Mouse (Mus musculus) testis, adult 2 months (tissue): ENCODE measurements around the gene Eif2s1. TPM values are rescaled to one million over a fixed set of nuclear protein-coding genes. Genes with fewer than 3 reads are reported as not detected.
"Not testable (repeated sequence)": the region's sequence is repeated elsewhere in the genome, so short reads cannot be mapped to it uniquely, and the experiment has no call there.

Source experiments
- H3K27ac ChIP-seq: fragments of 200-500 bp; 2 replicates; pipeline ENCODE4 v1.5.1; 2012; ENCODE audit warnings: low read depth, low read length; ENCODE audit not compliant: control insufficient read depth, insufficient read depth
- H3K27me3 ChIP-seq: fragments of 200-500 bp; 2 replicates; pipeline ENCODE4 v1.6.1; 2012; ENCODE audit warnings: mild to moderate bottlenecking, low read length, moderate library complexity; ENCODE audit not compliant: control insufficient read depth, insufficient read depth
- H3K36me3 ChIP-seq: fragments of 200-500 bp; 2 replicates; pipeline ENCODE4 v1.6.1; 2012; ENCODE audit warnings: mild to moderate bottlenecking, low read length; ENCODE audit not compliant: control insufficient read depth, insufficient read depth
- H3K4me1 ChIP-seq: fragments of 200-500 bp; 2 replicates; pipeline ENCODE4 v1.6.1; 2012; ENCODE audit warnings: low read length; ENCODE audit not compliant: control insufficient read depth, insufficient read depth
- H3K4me3 ChIP-seq: fragments of 200-500 bp; 2 replicates; pipeline ENCODE4 v1.5.1; 2012; ENCODE audit warnings: low read depth, mild to moderate bottlenecking, low read length, moderate library complexity, mixed read lengths; ENCODE audit not compliant: control insufficient read depth
- CTCF ChIP-seq: fragments of 200-500 bp; IDR thresholded peaks from 2 replicates; pipeline ENCODE4 v1.5.1; 2012; ENCODE audit warnings: low read depth, mild to moderate bottlenecking, inconsistent platforms, low read length, moderate library complexity; ENCODE audit not compliant: control insufficient read depth, insufficient read depth, insufficient replicate concordance
- POLR2A ChIP-seq: fragments of 200-500 bp; IDR thresholded peaks from 2 replicates; pipeline ENCODE4 v1.6.1; 2012; ENCODE audit warnings: low read depth, mild to moderate bottlenecking, inconsistent platforms, low read length, moderate library complexity; ENCODE audit not compliant: control insufficient read depth
- polyA plus RNA-seq: library from polyadenylated mRNA; depleted of rRNA; stranded (reverse); fragments of >200 nt; gene quantifications from 2 replicates; pipeline ENCODE4 v1.2.3, GENCODE M21; 2012

Eif2s1 gene
- polyA plus RNA-seq, 1 experiment = 45.0 TPM

- Histone ChIP-seq H3K27me3 (peaks cover 3% of the 10 kb centered on the region; the same call in 1 of the 2 replicates), H3K4me1 (peaks cover 9% of the 10 kb centered on the region), H3K27ac (no peak overlapping the region), H3K4me3 (no peak overlapping the region), H3K36me3 (no peaks in the 10 kb centered on the region)
- TF ChIP-seq POLR2A (no peak), CTCF (no peak)
These were observed 53.9 kb downstream of the Eif2s1 start for GRCm38 (mm10) chr12:78915561-78915960.

DNA sequence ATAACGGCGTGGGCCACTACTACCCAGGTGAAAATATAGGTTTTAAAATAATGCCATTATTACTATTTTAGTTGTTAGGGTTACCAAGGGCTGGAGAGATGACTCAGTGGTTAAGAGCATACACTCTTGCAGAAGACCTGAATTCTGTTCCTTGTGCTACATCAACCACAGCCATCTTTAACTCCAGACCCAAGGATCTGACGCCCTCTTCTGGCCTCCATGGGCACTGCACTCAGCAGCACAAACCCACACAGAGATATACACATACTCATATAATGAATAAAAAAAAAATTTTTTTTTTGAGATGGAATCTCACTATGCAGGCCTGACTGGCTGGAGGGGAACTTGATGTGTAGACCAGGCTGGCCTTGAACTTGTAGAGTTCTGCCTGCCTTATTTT, 54.7 kb downstream of the Eif2s1 start:
- no peak overlapping the region for H3K27ac ChIP-seq
- H3K36me3 ChIP-seq = no peaks in the 10 kb centered on the region
- peaks cover 3% of the 10 kb centered on the region; the same call in 1 of the 2 replicates for H3K27me3 ChIP-seq
- TF ChIP-seq POLR2A (no peak), CTCF (peak; percentile 61; the same call in 1 of the 2 replicates)
- H3K4me3 ChIP-seq = no peak overlapping the region
- H3K4me1 ChIP-seq = peaks cover 5% of the 10 kb centered on the region

DNA sequence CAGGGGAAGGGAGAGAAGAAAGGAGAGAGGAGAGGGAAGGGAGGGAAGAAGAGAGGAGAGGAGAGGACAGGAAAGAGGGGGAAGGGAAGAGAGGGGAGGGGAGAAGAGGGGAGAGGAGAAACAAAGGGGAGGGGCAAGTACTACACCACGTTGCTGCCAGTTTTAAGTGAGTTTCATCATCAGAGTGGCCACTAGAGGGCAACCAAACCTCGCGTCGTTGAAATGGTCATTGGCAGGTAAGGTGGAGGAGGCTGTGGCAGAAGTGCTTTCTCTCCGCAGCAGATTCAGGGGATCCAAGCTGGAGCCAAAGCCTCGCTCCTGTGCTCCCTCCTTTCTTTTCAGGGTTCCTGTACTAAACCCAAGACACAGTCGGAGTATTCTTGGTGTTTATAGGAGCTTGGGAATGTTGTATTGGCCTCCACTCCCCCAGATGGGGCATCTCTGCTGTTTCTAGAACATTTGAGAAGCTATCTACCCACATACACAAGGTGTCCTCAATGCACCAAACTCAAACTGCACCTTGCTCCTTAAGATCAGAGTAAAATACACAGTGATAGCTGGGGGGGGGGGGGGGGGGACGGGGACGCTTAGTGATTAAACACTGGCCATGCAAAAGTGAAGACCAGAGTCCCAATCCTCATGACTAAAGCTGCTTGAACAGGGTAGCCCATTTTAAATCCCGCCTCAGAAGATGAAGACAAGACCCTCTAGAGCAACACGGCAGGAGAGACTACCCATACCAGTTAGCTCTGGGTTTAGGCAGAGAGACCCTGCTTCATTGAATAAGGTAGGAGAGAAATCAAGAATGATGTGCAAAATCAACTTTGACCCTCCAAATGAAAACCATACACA, 56.8 kb downstream of the Eif2s1 start:
- Histone ChIP-seq H3K27me3 (no peaks in the 10 kb centered on the region), H3K4me1 (no peaks in the 10 kb centered on the region; the same call in 1 of the 2 replicates), H3K36me3 (no peaks in the 10 kb centered on the region), H3K4me3 (no peak overlapping the region), H3K27ac (no peak overlapping the region)
- TF ChIP-seq CTCF (peak; percentile 84; the same call in 1 of the 2 replicates), POLR2A (no peak)

DNA sequence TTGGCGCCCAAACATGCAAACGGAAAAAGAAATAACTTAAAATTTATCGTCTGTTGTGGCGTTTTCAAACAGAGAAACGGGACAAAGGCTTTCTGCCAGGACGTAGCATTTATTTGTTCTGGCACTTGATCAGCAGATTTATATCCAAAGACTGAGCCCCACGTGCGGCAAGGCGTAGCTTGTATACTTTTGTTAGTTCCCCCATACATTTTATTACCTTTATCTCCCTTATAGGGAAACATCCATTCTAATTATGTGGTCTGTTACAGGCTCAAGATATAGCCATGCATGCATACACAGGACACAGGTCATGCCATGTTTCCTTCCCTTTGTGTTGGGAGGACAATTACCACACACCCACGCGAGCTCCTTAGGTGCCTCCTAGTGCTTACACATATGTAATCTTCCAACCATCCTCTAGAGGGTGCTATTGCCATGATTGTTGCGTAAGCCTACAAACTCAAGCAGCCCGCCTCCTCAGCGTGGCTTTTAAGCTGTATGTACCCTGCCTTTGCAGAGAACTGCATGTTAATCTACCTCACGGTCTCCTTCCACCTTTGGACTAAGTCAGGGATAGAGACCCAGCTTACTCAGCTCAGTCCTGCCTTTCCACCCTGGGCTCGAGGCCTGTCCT, 57.6 kb downstream of the Eif2s1 start:
- H3K27me3 ChIP-seq = no peaks in the 10 kb centered on the region
- TF ChIP-seq CTCF (peak; percentile 54; the same call in 1 of the 2 replicates), POLR2A (no peak)
- no peak overlapping the region for H3K4me3 ChIP-seq
- no peaks in the 10 kb centered on the region; the same call in 1 of the 2 replicates for H3K4me1 ChIP-seq
- no peak overlapping the region for H3K27ac ChIP-seq
- H3K36me3 ChIP-seq = no peaks in the 10 kb centered on the region

GRCm38 (mm10) chr12:78921421-78921820, 59.8 kb downstream of the Eif2s1 start:
- no peak overlapping the region for H3K27ac ChIP-seq
- H3K36me3 ChIP-seq = no peaks in the 10 kb centered on the region
- no peaks in the 10 kb centered on the region; the same call in 1 of the 2 replicates for H3K4me1 ChIP-seq
- TF ChIP-seq POLR2A (no peak), CTCF (no peak)
- H3K4me3 ChIP-seq = no peak overlapping the region
- no peaks in the 10 kb centered on the region for H3K27me3 ChIP-seq

DNA sequence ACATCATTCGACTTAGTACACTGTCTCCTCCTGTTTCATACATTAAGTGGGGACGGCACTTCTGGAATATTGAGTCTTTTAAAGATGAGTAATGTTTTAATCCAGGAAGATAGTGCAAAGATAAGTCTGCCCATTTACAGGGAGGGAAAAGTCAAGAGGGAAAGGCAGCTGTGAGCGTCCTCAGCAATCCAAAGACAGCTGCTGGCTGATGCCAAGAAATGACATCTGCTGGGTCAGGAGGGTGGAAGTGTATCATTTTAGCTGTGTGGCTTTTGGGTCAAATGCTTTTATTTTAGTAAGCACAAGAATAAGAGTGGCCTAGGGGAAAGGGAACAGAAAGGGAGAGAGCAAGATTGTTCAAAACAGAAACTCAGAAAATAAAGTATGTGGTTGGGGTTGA, 60.4 kb downstream of the Eif2s1 start:
- TF ChIP-seq CTCF (no peak), POLR2A (no peak)
- Histone ChIP-seq H3K4me1 (no peaks in the 10 kb centered on the region; the same call in 1 of the 2 replicates), H3K36me3 (no peaks in the 10 kb centered on the region), H3K27me3 (no peaks in the 10 kb centered on the region), H3K4me3 (no peak overlapping the region), H3K27ac (no peak overlapping the region)

- H3K4me3 ChIP-seq, H3K36me3 ChIP-seq, H3K27me3 ChIP-seq, H3K27ac ChIP-seq, H3K4me1 ChIP-seq: not testable (repeated sequence)
These were observed 61.4 kb downstream of the Eif2s1 start for GRCm38 (mm10) chr12:78922977-78923376.
